Mouse (Mus musculus): ENCODE data around the gene Usp25. TPM values are rescaled to one million over a fixed set of nuclear protein-coding genes. Genes with fewer than 3 reads are reported as not detected.

The Usp25 gene
- polyA plus RNA-seq, 1 experiment, result 42.1 TPM

GRCm38 (mm10) chr16:77009173-77009572, 4.3 kb upstream of the Usp25 start:
- no peaks in the 10 kb centered on the region for H3K27me3 ChIP-seq (ENCODE audit: control insufficient read depth, insufficient read depth, low read length)
- peak overlapping the region; percentile 31; the same call in 1 of the 2 replicates for H3K4me3 ChIP-seq (ENCODE audit: control insufficient read depth, low read depth, low read length)
- no peak for TF ChIP-seq POLR2A (IDR thresholded peaks at IDR 0.05; ENCODE audit: control insufficient read depth, low read depth, low read length)
- TF ChIP-seq CTCF (IDR thresholded peaks at IDR 0.05; ENCODE audit: control insufficient read depth, insufficient read depth, insufficient replicate concordance, low read depth, low read length), result no peak
- H3K4me1 ChIP-seq (ENCODE audit: control insufficient read depth, insufficient read depth, low read length), result no peaks in the 10 kb centered on the region; the same call in 1 of the 2 replicates
- H3K36me3 ChIP-seq (ENCODE audit: control insufficient read depth, insufficient read depth, low read length), result no peaks in the 10 kb centered on the region
- no peak overlapping the region for H3K27ac ChIP-seq (ENCODE audit: control insufficient read depth, insufficient read depth, low read depth, low read length)

- peak overlapping the region; percentile 95 for H3K4me3 ChIP-seq (ENCODE audit: control insufficient read depth, low read depth, low read length)
- TF ChIP-seq POLR2A (IDR thresholded peaks at IDR 0.05; ENCODE audit: control insufficient read depth, low read depth, low read length) (no peak), CTCF (IDR thresholded peaks at IDR 0.05; ENCODE audit: control insufficient read depth, insufficient read depth, insufficient replicate concordance, low read depth, low read length) (no peak)
- H3K4me1 ChIP-seq (ENCODE audit: control insufficient read depth, insufficient read depth, low read length), result peaks cover 2% of the 10 kb centered on the region
- H3K36me3 ChIP-seq (ENCODE audit: control insufficient read depth, insufficient read depth, low read length), result no peaks in the 10 kb centered on the region
- no peaks in the 10 kb centered on the region for H3K27me3 ChIP-seq (ENCODE audit: control insufficient read depth, insufficient read depth, low read length)
- H3K27ac ChIP-seq (ENCODE audit: control insufficient read depth, insufficient read depth, low read depth, low read length), result peak overlapping the region; percentile 92
Measured at GRCm38 (mm10) chr16:77014321-77015211, 1.1 kb downstream of the Usp25 start.

- TF ChIP-seq POLR2A (IDR thresholded peaks at IDR 0.05; ENCODE audit: control insufficient read depth, low read depth, low read length) (no peak), CTCF (IDR thresholded peaks at IDR 0.05; ENCODE audit: control insufficient read depth, insufficient read depth, insufficient replicate concordance, low read depth, low read length) (no peak)
- Histone ChIP-seq H3K36me3 (ENCODE audit: control insufficient read depth, insufficient read depth, low read length) (no peaks in the 10 kb centered on the region), H3K4me3 (ENCODE audit: control insufficient read depth, low read depth, low read length) (no peak overlapping the region), H3K4me1 (ENCODE audit: control insufficient read depth, insufficient read depth, low read length) (peaks cover 2% of the 10 kb centered on the region), H3K27ac (ENCODE audit: control insufficient read depth, insufficient read depth, low read depth, low read length) (no peak overlapping the region), H3K27me3 (ENCODE audit: control insufficient read depth, insufficient read depth, low read length) (no peaks in the 10 kb centered on the region)
Measured at GRCm38 (mm10) chr16:77015380-77016346, 2.2 kb downstream of the Usp25 start.

GRCm38 (mm10) chr16:77017931-77018330, 4.4 kb downstream of the Usp25 start:
- Histone ChIP-seq H3K4me3 (ENCODE audit: control insufficient read depth, low read depth, low read length) (no peak overlapping the region), H3K27ac (ENCODE audit: control insufficient read depth, insufficient read depth, low read depth, low read length) (no peak overlapping the region), H3K27me3 (ENCODE audit: control insufficient read depth, insufficient read depth, low read length) (no peaks in the 10 kb centered on the region), H3K36me3 (ENCODE audit: control insufficient read depth, insufficient read depth, low read length) (no peaks in the 10 kb centered on the region), H3K4me1 (ENCODE audit: control insufficient read depth, insufficient read depth, low read length) (peaks cover 2% of the 10 kb centered on the region)
- TF ChIP-seq CTCF (IDR thresholded peaks at IDR 0.05; ENCODE audit: control insufficient read depth, insufficient read depth, insufficient replicate concordance, low read depth, low read length) (no peak), POLR2A (IDR thresholded peaks at IDR 0.05; ENCODE audit: control insufficient read depth, low read depth, low read length) (no peak)

GRCm38 (mm10) chr16:77020190-77020589, 6.7 kb downstream of the Usp25 start:
- Histone ChIP-seq H3K36me3 (ENCODE audit: control insufficient read depth, insufficient read depth, low read length) (no peaks in the 10 kb centered on the region), H3K4me1 (ENCODE audit: control insufficient read depth, insufficient read depth, low read length) (no peaks in the 10 kb centered on the region; the same call in 1 of the 2 replicates), H3K4me3 (ENCODE audit: control insufficient read depth, low read depth, low read length) (no peak overlapping the region), H3K27ac (ENCODE audit: control insufficient read depth, insufficient read depth, low read depth, low read length) (no peak overlapping the region), H3K27me3 (ENCODE audit: control insufficient read depth, insufficient read depth, low read length) (no peaks in the 10 kb centered on the region)
- no peak for TF ChIP-seq CTCF (IDR thresholded peaks at IDR 0.05; ENCODE audit: control insufficient read depth, insufficient read depth, insufficient replicate concordance, low read depth, low read length)
- TF ChIP-seq POLR2A (IDR thresholded peaks at IDR 0.05; ENCODE audit: control insufficient read depth, low read depth, low read length), result no peak

GRCm38 (mm10) chr16:77023627-77024379, 10.3 kb downstream of the Usp25 start:
- TF ChIP-seq CTCF (IDR thresholded peaks at IDR 0.05; ENCODE audit: control insufficient read depth, insufficient read depth, insufficient replicate concordance, low read depth, low read length) (no peak), POLR2A (IDR thresholded peaks at IDR 0.05; ENCODE audit: control insufficient read depth, low read depth, low read length) (no peak)
- Histone ChIP-seq H3K27ac (ENCODE audit: control insufficient read depth, insufficient read depth, low read depth, low read length) (no peak overlapping the region), H3K27me3 (ENCODE audit: control insufficient read depth, insufficient read depth, low read length) (no peaks in the 10 kb centered on the region), H3K4me3 (ENCODE audit: control insufficient read depth, low read depth, low read length) (no peak overlapping the region), H3K36me3 (ENCODE audit: control insufficient read depth, insufficient read depth, low read length) (no peaks in the 10 kb centered on the region), H3K4me1 (ENCODE audit: control insufficient read depth, insufficient read depth, low read length) (no peaks in the 10 kb centered on the region; the same call in 1 of the 2 replicates)
